Mouse (Mus musculus): ENCODE data around the gene Fam110a. TPM values are rescaled to one million over a fixed set of nuclear protein-coding genes. Genes with fewer than 3 reads are reported as not detected.

Fam110a gene
- total RNA-seq (2021) = 1 to 10 TPM; 4.5 to 4.7 TPM

DNA sequence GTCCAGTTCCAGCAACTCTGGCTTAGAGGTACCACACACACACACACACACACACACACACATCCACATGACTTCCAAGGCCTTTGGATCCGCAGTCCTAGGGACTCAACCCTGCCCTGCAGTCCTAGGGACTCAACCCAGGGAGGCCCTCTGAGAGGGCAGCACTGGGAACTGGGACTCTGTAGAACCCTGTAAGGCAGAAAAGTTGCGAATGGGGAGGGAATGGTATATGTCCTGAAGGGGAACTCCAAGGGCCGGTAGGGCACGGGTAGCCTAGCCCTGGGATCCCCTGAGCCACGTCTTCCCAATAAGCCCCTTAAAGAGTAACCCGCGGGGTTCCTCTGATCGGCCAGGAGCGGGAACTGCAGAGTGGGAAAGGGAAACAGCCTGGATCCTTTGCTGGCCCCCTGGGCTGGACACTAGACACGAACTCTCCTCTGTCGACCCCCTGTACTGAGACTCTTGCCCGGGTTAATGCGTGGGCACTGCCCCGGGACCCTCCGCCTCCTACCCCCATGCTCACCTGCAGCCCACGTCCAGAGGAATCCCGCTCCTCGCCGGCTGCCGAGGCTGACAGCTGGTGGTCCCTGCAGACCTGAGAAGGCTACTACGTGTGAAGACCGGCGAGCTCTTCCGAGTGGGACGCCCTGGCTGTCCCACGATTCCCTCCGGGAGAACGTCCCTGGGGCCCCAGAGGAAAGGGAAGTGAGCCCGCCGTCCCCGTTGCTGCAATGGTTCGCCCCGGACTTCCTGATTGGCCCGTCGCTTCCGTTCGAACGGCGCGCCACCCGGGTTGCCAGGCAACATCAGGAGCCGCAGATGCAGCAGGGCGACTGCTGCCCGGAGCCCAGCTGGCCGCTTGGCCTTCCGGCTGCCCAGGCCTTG is at the start of gene Fam110a:
TSS of gene Fam110a (minus strand) at position 750 of the 885 bp plus-strand sequence.
- intact Hi-C loops (cut with DNase I) = loop anchor here (10.0 kb wide), 1 partner anchor 235 kb away; the partner anchor contains the start of gene Psmf1
- peak; percentile 88 for DNase-seq (ENCODE audit: low spot score)

DNA sequence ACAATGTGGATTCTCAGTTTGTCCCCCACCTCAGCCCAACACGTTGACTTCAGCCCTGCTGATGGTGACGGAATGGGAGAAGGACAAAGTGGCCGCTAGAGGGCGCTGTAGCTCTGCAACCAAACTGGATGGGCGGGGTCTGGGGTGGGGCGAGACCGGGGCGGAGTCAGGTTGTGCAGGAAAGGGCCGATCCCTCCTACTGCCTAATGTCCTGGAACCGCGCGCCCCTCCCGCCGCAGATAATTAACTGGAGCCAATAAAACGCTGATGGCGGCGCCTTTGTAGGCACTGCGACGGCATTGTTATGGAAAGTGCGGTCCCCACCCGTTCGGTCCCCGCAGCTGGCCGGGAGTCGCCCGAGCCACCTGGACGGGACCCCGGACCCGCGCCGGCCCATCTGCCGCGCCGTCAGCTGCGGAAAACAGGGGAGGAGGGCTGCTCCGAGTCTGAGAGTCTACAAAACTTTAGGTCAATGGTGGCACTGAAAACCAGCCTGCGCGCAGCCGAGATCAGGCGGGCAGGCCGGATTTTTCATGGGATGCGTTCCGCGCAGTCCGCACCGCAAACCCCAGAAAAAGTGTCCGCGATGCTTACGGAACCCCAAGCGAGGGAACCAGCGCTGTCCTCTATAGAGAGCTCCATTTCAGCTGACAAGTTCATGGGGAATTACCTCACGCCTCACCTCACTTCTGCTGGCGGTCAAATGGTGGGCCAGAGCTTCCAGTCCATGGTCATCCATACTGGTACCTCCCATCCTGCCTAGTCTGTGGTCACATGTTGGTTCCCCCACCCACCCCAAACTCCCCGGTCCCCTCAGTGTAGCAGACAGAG is 49.4 kb upstream of the Fam110a start:
- DNase-seq (ENCODE audit: low spot score) = peak; percentile 57
- intact Hi-C loops (cut with DNase I) = loop anchor here (2.0 to 5.0 kb wide), 4 partner anchors 53 to 338 kb away; no protein-coding TSS in a partner anchor

DNA sequence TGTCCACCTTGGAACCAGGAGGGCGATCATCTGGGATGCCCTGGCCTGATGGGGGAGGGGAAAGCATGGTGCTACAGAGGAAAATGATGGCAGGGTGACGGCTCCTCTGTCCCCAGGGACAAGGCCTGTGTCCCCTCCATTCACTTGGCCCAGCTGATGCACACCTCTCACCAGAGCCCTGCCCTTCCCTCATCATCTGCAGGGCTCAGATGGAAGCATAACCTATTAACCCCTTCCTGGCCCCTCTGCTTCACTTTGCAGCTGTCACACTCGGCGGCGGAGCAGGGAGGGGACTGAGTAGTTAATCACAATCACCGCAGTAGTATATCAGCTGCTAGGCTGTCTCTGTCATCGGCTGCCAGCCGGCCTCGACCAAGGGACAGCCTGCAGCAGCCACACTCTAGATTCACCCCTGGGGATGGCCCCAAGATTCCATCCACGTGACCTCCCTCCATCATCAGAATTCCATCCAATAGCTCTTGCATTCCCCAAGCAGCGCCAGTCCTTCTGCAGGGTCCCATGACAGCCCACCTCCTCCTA is 44.9 kb upstream of the Fam110a start:
- intact Hi-C loops (cut with DNase I) = loop anchor here (5.0 kb wide), 1 partner anchor 342 kb away; no protein-coding TSS in a partner anchor
- DNase-seq (ENCODE audit: low spot score) = no peak

DNA sequence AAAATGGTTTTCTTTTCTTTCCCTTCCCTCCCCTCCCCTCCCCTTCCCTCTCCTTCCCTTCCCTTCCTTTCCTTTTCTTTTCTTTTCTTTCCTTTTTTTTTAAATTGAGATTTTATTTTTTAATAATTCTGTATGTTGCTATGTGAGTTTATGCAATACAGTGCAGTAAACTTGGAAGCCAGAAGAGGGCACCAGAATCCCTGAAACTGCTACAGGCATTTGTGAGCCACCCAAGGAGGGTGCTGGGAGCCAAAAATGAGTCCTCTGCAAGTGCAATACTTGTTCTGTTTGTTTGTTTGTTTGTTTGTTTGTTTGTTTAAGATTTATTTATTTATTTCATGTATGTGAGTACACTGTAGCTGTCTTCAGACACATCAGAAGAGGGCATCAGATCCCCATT is 42.0 kb upstream of the Fam110a start:
- DNase-seq (ENCODE audit: low spot score) = no peak
- intact Hi-C loops (cut with DNase I) = no loop called here

DNA sequence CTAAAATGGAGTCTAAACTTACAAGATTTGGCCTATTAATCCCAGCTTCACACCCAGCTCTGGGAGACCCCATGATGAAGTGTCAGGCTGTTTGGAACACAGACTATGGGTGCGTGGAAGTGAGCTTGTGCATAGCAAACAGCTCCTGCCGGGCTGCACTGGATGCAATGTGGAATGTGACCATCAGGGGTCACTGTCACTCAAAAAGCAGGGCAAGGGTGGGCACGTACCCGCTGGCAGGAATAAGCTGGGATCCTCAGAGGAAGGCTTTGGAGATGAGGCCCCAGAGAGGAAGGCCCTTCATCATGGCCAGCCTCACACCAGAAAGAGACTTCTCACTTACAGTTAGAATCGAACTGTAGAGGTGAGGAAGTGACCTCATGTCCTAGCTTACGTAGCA is 40.2 kb upstream of the Fam110a start:
- DNase-seq (ENCODE audit: low spot score) = no peak

DNA sequence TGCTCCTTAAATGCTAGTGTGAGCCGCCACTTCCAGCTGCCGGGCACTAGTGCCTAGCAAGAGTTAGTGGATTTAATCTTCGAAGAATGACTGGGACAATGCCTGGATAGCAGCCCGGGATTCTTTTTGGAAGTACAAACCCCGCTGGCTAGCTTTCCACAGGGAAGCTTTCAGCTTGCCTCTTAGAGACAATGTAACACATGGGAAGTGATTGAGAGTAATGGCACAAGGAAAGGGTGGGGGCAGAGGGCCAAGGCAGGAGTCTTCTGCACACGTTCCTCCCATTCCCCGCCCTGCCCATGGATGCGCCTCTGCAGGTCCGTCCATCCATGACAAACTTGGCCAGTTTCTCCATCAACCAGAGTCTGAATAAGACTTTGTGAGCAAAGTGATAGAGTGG is 36.6 kb upstream of the Fam110a start:
- intact Hi-C loops (cut with DNase I) = no loop called here
- no peak for DNase-seq (ENCODE audit: low spot score)

More for the DNA sequence above, 40.2 kb upstream of the Fam110a start:
- intact Hi-C loops (cut with DNase I) = no loop called here

DNA sequence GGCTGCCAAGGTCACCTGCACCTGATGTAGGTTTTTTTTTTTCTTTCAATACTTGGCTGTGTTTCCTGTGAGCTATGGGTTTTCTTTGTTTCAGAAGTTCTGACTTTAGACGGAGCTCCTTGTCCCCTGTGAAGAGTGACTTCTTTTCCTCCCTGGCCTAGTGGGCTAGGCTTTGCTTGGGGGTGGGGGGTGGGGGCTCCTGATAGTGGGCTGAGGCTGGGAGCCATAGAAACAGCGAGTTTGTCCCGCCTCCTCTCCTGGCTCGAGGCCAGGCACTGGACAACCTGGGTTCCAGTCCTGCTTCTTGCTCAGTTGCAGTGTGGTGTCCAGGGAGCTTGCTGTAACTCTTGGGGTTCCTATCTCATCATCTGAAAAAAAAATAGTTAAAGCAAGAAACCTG is 36.0 kb upstream of the Fam110a start:
- intact Hi-C loops (cut with DNase I) = no loop called here
- DNase-seq (ENCODE audit: low spot score) = no peak

DNA sequence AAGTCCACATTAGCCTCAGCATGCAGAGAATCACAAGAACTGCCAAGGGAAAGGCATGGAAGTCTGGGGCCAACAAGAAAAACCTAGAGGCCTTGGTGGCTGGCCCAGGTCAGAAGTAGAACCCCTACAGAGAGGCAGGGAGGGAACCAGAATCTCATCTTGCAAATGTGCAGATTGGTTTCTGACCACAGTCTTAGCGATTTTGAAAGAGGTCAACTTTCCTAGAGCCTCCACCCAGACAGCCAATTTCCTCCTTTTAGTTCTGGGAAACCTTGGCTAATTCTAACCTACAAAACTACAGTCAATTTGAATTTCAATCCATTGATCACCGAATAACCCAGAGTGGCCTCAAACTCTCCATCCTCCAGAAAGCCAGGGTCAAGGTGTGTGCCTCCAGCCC is 32.7 kb upstream of the Fam110a start:
- no peak for DNase-seq (ENCODE audit: low spot score)
- intact Hi-C loops (cut with DNase I) = no loop called here

DNA sequence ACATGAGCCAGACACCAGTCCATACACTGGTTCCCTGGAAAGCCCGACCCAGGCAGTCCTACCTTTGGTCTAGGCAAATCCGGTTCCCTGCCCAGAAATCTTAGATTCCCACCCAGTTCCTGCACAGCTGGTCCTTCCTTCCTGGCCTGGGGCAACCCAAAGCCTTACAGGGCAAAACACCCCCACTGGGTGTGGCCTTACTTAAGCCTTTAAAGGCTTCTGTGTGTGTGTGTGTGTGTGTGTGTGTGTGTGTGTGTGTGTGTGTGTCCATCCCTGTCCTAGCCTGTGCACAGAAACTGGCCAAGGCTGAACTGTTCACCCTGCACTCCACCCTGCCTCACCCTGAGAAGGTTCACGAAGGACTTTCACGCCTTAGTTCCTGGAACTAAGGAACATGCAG is 32.2 kb upstream of the Fam110a start:
- DNase-seq (ENCODE audit: low spot score) = no peak
- intact Hi-C loops (cut with DNase I) = no loop called here

DNA sequence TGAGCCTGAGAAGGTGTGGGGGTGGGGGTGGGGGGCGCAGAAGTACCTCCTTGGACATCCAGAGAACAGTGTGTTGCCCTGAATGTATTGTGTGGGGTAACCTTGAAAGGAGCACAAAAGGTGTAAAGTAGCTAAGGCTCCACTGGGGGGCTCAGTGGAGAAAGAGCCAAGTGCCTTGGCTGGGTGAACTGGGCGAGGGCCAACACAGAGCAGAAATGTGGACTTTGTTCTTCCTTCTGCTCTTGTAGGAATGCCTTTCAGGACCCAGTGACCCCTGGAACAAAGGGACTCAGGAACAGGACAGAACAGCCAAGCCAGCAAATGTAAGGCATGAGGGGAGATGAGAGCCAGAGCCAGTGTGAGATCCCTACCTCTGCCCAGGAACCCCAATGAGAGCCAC is 31.7 kb upstream of the Fam110a start:
- intact Hi-C loops (cut with DNase I) = no loop called here
- DNase-seq (ENCODE audit: low spot score) = no peak

DNA sequence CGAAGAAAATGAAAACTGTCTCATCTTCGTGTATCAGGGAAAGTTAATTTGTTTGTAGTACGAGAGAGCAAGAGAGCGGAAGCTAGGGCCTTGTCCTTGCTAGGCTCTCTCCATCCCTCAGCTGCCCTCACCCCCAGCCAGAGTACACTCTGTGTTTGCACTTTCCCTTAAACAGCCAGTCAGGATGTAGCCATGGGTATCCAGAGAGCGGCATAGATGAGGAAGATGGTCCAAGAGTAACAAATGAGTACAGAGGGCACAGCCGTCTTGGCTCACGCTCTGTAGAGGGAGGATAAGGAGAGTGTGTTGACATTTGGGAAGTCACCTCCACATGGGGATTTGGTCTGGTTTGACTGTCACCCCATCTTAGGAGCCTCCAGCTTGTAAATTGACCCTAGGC is 30.6 kb upstream of the Fam110a start:
- no peak for DNase-seq (ENCODE audit: low spot score)
- intact Hi-C loops (cut with DNase I) = no loop called here

DNA sequence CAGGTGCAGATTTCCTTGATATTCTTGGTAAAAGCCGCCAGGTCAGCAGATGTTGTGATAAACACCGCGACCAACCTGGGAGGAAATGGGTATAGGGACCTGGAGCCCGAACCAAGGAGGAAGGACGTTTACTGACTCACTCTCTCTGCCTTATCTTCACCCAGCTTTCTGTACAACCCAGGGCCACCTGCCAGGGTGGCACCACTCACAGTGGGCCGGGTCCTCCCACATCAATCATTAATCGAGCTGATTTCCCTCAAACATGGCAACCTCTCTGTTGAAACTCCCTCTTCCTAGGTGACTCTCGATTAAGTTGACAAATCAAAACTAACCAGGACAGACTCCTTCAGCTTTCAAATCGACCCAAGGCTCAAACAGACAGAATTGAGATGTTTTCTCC is 30.2 kb upstream of the Fam110a start:
- intact Hi-C loops (cut with DNase I) = no loop called here
- no peak for DNase-seq (ENCODE audit: low spot score)

DNA sequence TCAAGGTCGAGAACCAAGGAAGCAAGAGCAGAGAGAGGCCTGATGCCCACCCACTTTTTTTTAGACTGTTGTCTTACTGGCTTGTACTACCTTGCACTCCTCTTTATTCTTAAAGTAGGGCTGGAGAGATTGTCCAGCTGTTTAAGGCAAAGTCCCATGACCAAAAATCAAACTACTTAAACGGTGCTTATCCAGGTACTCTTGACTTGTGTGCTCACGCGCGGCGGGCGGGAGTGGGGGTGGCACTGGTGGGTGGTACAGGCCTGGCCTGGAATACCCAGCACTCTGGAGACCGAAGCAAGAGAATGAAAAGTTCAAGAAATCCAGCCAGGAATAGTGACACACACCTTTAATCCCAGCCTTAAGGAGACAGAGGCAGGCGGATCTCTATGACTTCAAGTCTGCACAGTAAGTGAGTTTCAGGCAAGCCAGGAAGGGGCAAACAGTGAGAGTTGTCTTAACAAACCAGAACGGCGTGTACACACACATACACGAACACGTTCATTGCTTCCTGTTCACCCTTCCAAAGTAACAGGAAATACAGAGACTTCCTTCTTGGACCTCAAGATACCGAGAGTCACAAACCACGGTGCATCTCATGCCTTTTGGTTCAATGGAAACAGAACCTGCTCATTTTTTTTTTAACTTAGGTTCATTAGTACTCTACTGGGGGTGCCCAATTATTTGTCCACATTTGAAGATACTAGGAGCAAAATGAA is 29.2 kb upstream of the Fam110a start:
- DNase-seq (ENCODE audit: low spot score) = no peak
- intact Hi-C loops (cut with DNase I) = no loop called here

DNA sequence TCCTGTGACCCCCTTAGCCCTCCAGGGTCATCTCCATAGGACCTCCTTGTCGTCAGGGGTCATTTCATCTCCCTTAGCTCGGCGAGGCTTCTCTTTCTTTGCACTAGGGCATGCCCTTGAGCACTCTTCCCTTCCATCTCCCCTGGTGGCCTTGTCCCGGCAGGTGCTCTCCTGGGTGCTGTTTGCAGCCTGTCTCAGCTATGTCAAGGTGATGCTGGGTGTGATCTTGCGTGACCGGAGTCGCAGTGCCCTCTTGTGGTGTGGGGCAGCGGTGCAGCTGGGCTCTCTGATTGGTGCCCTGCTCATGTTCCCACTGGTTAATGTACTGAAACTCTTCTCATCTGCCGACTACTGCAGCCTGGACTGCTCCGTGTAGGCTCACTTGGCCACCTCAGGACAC is 27.8 kb upstream of the Fam110a start:
- no peak for DNase-seq (ENCODE audit: low spot score)
- intact Hi-C loops (cut with DNase I) = no loop called here

DNA sequence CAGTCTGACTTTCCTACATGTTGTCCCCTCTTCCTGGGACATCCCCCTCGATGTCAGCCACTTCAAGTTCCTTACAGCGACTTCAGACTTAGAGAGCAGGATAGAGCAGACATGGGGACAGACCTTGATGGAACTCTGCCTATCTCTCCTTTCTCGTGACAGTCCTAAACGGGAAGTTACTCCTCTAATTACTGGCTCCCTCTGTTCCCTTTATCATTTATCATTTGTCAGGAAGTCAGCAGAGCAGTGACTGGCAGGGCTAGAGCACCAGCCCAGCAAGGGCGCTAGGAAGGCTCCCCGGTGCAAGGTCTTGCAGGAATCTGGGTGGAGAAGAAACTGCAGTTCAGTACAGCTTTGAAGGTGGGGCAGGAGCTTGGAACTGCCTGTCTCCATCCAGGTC is 22.5 kb upstream of the Fam110a start:
- DNase-seq (ENCODE audit: low spot score) = no peak
- intact Hi-C loops (cut with DNase I) = no loop called here

DNA sequence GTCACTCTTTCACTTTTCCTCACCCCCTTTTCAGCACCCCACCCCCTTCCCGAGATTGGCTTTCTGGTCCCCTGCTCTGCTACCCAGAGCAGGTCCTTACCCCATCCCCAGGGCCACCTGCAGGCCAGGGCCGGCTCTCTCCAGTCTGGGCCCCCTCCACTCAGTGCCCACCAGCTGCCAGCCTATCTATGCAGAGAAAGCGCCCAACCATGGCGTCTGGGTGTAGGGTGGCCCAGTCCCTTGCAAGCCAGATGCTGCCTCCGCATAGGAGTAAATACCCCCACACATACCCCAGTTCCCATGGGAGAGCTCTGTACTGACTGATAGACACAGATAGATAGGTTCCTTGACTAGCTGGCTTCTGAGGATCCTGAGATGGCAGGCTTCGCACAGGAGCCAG is 20.7 kb upstream of the Fam110a start:
- intact Hi-C loops (cut with DNase I) = no loop called here
- no peak for DNase-seq (ENCODE audit: low spot score)

DNA sequence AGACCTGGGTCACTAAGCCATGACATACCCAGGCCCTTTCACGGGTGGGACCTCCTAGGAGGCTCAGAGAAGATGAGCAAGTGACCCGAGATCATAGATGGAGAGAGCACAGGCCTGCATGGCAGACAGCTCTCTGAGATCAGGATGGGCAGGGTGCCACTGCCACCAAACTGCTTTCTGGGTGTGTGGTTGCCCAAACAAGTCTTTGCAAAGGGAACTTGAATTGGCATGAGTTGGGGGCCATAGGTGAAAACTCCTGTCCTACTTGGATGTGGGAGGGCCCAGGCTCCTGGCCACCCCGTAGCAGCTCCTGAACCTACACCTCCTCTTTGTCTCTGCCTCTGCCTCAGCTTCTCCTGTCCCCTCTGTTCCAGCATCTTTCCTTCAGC is 20.3 kb upstream of the Fam110a start:
- DNase-seq (ENCODE audit: low spot score) = no peak
- intact Hi-C loops (cut with DNase I) = no loop called here

DNA sequence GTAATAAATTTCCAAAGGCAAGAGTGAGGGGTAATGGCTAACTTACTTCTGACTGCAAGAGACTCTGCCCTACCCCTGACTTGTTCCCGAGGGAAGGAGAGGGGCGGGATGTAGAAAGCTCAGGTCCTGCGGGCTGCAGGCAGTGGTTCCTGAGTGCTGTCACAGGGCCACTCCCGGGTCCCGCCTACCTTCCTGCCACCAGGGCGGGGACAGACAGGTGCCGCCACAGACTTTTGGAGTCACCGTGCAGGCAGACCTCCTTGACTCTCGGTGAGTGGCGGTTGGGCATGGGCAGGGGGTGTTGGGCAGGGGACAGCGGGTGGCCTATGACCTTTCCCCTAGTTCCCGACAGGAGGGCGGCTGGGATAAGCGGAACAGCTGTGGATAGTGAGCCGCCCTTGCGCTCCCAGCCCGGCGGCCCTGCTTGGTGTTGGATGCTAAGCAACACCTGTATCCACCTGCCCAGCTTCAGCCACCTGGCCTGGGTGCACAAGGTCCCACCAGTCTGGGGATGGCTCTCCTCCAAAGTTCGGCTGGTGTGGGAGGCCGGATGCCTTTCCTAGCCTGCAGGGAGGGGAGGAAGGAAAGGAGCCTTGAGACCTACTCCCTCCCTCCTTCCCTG is 19.8 kb upstream of the Fam110a start:
- DNase-seq (ENCODE audit: low spot score) = no peak
- intact Hi-C loops (cut with DNase I) = no loop called here

DNA sequence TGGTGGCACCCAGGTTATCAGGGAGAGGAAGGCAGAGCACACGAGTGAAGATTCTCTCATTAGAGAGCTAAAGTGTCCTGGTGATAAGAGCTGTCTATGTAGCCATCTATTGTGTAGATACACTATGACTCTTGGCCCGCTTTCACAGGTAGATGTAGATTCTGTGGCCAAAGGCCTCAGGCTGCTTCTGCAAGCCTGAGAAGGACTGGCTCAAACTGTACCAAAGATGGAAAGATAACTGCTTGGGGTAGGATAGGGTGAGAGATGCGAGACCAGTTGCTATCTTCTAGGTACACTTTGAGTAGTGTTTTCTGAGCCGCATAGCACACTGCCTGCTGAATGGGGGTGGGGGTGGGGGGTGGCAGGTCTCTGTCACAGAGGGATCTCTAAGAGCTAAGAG is 18.9 kb upstream of the Fam110a start:
- intact Hi-C loops (cut with DNase I) = no loop called here
- DNase-seq (ENCODE audit: low spot score) = no peak

DNA sequence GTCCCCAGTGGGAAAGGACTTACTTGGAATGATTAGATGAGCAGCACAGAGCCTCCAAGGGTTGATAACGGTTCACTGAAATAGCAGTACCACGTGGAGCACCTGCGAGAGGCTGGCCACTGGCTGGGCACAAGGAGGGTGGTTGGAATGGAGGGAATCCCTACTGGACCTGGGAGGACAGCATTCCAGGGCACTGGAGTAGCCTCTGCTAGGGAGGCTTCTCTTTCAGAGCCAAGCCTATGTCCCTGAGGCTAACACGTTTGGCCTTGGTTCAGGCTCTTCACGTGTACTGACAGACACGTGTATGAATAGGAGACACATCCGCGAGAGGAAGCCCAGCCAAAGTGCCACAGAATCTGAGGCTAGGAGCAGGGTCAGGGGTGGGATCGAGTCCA is 18.5 kb upstream of the Fam110a start:
- intact Hi-C loops (cut with DNase I) = no loop called here
- no peak for DNase-seq (ENCODE audit: low spot score)

All from heart, postnatal 25 days (tissue).